Mouse (Mus musculus): Measurements from ENCODE around the gene Dock4.

Dock4 gene

DNA sequence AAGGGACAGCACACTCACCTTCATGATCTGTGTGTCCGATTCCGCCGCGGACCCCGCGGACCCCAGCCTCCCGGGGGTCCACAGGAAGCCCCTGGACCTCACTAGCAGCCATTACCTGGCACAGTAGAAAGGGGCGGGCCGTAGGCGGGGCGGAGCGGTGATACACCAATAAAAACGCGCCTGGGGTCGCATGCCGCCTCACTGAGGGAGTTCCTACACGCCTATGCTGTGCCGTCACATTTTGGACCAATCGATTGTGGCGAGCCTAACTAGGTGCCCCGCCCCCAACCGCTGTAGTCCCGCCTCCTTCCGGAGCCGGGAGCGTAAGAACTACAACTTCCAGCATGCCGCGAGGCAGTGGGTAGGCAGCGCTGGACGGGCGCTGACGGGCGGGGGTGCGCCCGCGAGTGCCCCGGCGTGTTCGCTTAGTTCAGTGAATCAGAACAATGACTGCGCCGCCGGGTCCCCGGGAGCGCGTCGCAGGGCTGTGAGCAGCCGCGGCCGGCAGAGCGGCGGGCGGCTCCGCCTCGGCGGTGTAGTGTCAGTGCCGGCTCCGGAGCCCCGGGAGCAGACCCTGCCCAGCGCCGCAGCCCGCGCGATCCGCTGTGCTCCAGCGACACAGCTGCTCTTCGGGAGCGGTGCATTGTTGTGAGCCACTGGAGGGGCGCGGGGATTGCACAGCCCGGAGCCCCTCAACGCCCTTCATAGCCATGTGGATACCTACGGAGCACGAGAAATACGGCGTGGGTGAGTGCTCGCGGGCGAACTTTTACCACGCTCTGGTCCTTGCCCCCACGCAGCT lies at the start of gene Dock4, which contains the start of gene Zfp277:
Gene Dock4, plus strand, starts transcription at position 305 of the 802 bp plus-strand sequence.
Gene Zfp277, minus strand, starts transcription at position 255 of the 802 bp plus-strand sequence.
- in situ Hi-C loops (cut with MboI; ENCODE audit: low sequenced_read_pairs), result no loop called here

- in situ Hi-C loops (cut with MboI; ENCODE audit: low sequenced_read_pairs), result no loop called here
Measured at GRCm38 (mm10) chr12:40398916-40399315, 46.8 kb upstream of the Dock4 start.

DNA sequence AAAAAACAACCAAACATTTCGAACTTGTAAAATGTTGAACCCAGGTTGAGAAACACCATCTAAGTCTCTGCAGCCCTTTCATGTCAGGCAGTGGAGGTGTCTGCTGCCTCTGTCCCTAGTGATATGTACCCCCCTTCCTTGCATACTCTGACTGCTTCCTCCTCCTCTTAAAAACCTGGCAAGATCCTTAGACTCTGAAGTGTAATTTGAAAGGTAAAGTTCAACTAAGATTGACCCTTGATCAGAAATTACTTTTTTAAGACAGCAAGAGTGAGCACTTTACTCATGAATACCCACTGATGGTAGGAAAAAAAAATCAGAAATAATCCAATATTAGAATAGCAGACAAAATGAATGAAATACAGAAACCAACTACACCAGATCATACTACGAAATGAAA lies 46.4 kb upstream of the Dock4 start:
- in situ Hi-C loops (cut with MboI; ENCODE audit: low sequenced_read_pairs), result no loop called here

GRCm38 (mm10) chr12:40399812-40400211 lies 45.9 kb upstream of the Dock4 start:
- in situ Hi-C loops (cut with MboI; ENCODE audit: low sequenced_read_pairs), result no loop called here

DNA sequence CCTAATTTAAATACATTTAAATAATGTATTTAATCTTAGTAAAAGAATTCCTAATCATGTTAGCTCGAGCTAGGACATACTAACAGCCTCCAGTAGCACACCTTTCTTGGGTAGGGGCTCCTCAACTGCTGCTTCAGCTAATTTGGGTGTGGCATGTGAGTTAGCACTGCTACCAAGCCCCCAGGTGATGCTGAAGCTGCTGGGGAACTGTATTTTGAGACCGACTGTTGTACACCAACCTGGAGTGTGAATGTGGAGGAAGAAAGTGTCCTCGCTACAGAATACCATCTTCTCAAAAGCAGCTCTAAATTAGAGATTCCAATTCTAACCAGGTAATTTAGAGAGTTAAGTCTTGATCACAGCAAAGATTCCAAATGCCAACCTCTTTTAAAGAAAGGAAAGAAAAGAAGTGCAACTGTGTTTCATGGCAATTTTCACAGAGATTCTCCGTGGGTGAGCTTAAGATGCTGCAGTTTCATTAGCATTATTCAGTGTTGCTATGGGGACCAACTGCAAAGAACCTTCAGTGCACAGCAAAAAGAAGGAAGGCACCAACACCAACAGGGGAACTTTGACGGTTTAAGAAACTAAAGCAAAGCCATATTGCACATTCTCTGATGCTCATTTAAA lies 31.0 kb upstream of the Dock4 start:
- in situ Hi-C loops (cut with MboI; ENCODE audit: low sequenced_read_pairs), result no loop called here

DNA sequence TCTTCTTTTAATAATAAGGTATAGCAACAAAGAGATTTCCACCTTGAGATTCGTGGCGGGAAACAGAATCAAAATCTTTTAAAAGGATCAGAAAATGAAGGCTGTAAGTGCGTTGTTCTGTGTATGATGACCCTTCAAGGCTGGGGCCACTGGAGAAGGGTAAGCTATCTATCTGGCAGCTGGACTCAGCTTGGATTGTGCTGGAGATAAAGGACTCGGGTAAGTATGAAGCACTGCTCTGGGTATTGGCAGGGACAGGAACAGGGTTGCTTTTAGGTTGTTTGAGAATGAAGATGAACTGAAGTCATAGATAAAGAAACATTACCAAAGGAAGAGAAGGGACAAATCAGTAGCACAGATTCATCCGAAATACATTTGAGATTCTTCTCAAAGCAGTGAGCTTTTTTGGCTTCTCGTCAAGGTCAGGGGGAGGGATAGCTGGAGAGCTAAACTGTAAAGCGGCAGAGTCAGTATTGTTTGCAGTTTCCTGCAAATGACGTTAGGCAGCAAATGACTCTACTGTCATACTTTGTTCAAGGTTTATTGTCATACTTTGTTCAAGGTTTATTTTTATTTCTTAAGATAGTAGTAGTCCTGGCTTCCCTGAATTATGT lies 30.3 kb upstream of the Dock4 start:
- in situ Hi-C loops (cut with MboI; ENCODE audit: low sequenced_read_pairs), result no loop called here

GRCm38 (mm10) chr12:40417257-40417656 lies 28.5 kb upstream of the Dock4 start:
- in situ Hi-C loops (cut with MboI; ENCODE audit: low sequenced_read_pairs), result no loop called here

GRCm38 (mm10) chr12:40424991-40425390 lies 20.8 kb upstream of the Dock4 start:
- in situ Hi-C loops (cut with MboI; ENCODE audit: low sequenced_read_pairs), result no loop called here

DNA sequence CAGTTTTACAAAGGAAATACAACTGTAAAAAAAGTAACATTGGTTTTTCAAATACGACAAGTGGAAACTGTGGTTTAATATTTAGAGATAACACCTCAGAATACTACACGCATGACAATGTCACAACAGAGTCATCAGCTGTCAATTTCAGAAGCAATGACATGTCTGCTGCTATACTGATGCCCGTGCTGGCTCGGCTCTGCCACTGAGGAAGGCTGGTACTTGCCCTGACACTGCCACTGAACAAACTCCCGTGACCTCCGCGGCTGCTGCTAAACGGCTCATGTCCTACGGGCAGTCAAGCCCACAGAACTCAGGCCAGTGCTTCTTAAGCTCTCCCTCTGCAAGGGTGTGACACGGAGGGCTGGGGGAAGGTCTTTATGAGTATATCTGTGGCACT lies 18.1 kb upstream of the Dock4 start:
- in situ Hi-C loops (cut with MboI; ENCODE audit: low sequenced_read_pairs), result no loop called here

- in situ Hi-C loops (cut with MboI; ENCODE audit: low sequenced_read_pairs), result no loop called here
Measured at GRCm38 (mm10) chr12:40429976-40430375, 15.8 kb upstream of the Dock4 start.

- in situ Hi-C loops (cut with MboI; ENCODE audit: low sequenced_read_pairs), result no loop called here
Measured at GRCm38 (mm10) chr12:40431075-40431474, 14.7 kb upstream of the Dock4 start.

GRCm38 (mm10) chr12:40434101-40434500 lies 11.7 kb upstream of the Dock4 start:
- in situ Hi-C loops (cut with MboI; ENCODE audit: low sequenced_read_pairs), result no loop called here

- in situ Hi-C loops (cut with MboI; ENCODE audit: low sequenced_read_pairs), result no loop called here
Measured at GRCm38 (mm10) chr12:40438049-40438448, 7.7 kb upstream of the Dock4 start.

- in situ Hi-C loops (cut with MboI; ENCODE audit: low sequenced_read_pairs), result no loop called here
Measured at GRCm38 (mm10) chr12:40445206-40445605, 546 bp upstream of the Dock4 start.

- in situ Hi-C loops (cut with MboI; ENCODE audit: low sequenced_read_pairs), result no loop called here
Measured at GRCm38 (mm10) chr12:40446450-40447381, 964 bp downstream of the Dock4 start.

GRCm38 (mm10) chr12:40447561-40448355 lies 2.0 kb downstream of the Dock4 start:
- in situ Hi-C loops (cut with MboI; ENCODE audit: low sequenced_read_pairs), result no loop called here

DNA sequence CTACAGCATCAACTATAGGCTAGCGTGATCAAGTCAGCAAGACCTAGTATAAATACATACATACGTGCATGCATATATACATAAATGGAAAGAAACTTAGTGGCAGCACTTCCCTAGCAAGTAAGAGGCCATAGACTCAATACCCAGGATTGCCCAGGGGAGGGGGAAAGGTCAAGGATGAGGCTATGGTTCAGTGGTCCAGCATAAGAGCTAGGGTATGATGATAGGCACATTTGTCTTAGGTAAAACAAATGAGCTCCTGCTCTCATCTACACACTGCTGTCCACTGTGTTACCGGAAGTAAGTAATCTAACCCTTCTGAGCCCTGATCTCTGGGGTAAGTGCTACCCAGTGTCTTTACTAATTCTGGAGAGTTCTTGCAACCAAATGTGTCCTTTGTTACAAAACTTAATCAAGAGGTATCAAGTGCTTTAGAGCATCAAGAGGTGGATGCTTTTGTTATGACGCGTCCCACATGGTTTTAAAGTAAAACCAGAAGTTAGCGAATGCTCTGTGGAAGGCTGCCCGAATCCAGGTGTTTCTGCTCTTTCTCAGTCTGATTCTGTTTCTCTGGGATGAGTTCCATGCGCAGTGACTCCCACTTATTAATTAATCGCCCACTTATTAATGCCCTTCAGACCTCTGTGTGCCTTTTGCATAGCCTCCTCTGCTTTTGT lies 3.5 kb downstream of the Dock4 start:
- in situ Hi-C loops (cut with MboI; ENCODE audit: low sequenced_read_pairs), result no loop called here

DNA sequence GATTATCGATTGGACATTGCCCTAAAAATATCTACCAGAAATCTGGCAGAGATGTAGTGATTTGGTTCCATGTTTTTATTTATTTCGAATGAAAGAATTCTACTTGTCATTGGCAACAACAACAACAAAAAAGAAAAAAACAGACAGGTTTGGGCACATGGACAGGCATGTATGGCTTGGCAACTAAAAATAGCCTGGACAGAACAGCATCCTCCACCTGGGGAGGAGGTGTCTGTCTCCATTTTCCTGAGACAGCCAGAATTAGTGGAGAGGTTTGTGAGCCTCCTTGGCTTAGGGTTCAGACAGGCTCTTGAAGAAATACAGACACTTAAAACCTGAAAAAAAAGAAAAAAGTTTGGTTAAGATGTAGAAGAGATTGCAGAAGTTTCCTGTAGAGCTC lies 10.8 kb downstream of the Dock4 start:
- in situ Hi-C loops (cut with MboI; ENCODE audit: low sequenced_read_pairs), result no loop called here

DNA sequence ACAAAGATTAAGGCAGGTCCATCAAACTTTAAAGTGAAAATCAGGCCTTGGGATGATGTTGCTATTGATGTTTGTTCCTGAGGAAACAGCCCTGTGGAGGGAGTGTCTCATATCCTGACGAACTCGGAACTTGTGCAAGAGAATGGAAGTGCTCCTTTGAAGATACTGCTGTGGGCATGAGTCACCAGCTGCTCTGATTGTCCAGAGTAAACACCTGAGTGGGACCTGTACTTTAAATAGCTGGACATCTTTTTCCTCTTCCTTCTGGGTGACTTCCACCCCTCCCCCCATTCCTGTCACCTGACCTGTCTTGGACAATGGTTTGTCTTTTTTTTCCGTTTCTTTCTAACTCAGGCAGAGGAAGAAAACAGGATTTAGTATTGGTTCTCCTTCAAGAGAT lies 13.2 kb downstream of the Dock4 start:
- in situ Hi-C loops (cut with MboI; ENCODE audit: low sequenced_read_pairs), result no loop called here

Data from CH12F3 (cell line).